Mouse (Mus musculus): ENCODE data around the gene Zfp184. TPM values are rescaled to one million over a fixed set of nuclear protein-coding genes. Genes with fewer than 3 reads are reported as not detected.

The Zfp184 gene
- polyA plus RNA-seq, 1 experiment from 2014 or later: 12.5 TPM

DNA sequence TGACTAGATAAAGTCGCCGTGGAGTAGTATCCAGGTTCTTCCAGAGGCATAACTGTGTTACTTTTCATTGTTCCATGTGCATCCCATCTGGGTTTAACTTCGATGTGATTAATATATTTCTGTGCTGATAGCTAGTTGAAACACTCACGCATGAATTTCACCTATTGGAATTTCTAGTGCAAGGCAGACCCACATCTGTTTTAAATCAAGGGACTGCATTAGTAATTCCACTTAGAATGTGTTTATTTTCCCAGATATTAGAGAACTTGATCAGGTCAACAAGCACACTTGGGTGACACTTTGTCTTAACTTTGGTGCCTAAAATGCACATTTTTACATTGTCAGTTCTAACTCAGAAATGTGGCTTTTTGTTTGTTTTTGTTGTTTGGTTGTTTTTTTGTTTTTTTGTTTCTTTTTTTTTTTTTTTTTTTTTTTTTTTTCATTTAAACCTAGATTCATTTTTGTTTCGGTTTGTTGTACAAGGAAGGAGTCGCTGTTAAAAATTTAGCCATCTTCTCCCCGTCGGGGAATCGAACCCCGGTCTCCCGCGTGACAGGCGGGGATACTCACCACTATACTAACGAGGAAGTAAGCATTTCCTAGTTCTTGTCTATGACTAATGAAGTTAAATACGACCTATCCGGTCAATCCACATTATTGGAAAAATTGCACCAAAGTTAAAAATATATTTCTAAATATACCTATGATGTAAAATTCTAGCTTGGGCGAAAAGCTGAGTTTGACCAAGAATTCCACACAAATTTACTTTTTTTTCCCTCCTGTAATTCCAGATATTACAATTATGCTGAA, 9.7 kb upstream of the Zfp184 start:
- ATAC-seq (ENCODE audit: low read depth): no peak
- H3K4me2 ChIP-seq (ENCODE audit: low read depth, low read length): no peak overlapping the region; the same call in 1 of the 2 replicates

DNA sequence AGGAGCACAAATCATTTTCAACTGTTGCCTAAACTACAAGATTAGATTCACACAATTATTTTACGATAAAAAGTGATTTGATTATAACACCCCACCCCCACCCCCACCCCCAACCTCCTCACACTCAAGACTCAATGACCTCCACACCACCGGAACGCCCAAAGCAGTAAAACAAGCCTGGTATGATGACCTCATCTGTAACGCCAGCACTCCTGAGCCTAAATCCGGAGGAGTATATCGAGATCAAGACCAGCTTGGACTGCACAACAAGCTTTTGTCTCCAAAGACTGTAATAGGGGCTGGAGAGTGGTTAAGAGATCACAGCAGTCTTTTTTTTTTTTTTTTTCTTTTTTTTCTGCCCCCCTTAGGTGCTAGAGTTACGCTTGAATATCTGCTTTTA, 9.1 kb upstream of the Zfp184 start:
- Histone ChIP-seq H3K27me3 (ENCODE audit: control insufficient read depth, insufficient read depth, low read depth, low read length) (no peaks in the 10 kb centered on the region), H3K4me1 (replicated peaks; ENCODE audit: control insufficient read depth, insufficient read depth, low read length) (peaks cover 7% of the 10 kb centered on the region), H3K4me3 (ENCODE audit: low read length) (peak overlapping the region; percentile 23), H3K9ac (ENCODE audit: low read length) (no peak overlapping the region), H3K27ac (ENCODE audit: low read length) (no peak overlapping the region), H3K36me3 (ENCODE audit: control insufficient read depth, insufficient read depth, low read length) (no peaks in the 10 kb centered on the region), H3K4me2 (ENCODE audit: low read depth, low read length) (peak overlapping the region; percentile 38), H3K9me3 (ENCODE audit: control insufficient read depth, low read length) (no peaks in the 10 kb centered on the region)
- WGBS: 7% methylated on average over 7 of the region's 7 CpGs
- ATAC-seq (ENCODE audit: low read depth): no peak

More for the DNA sequence above, 9.7 kb upstream of the Zfp184 start:
- Histone ChIP-seq H3K9me3 (ENCODE audit: control insufficient read depth, low read length) (no peaks in the 10 kb centered on the region), H3K27me3 (ENCODE audit: control insufficient read depth, insufficient read depth, low read depth, low read length) (no peaks in the 10 kb centered on the region), H3K4me1 (replicated peaks; ENCODE audit: control insufficient read depth, insufficient read depth, low read length) (peaks cover 7% of the 10 kb centered on the region), H3K9ac (ENCODE audit: low read length) (no peak overlapping the region), H3K36me3 (ENCODE audit: control insufficient read depth, insufficient read depth, low read length) (no peaks in the 10 kb centered on the region), H3K27ac (ENCODE audit: low read length) (no peak overlapping the region), H3K4me3 (ENCODE audit: low read length) (no peak overlapping the region)
- 12% methylated on average over 17 of the region's 17 CpGs for WGBS

DNA sequence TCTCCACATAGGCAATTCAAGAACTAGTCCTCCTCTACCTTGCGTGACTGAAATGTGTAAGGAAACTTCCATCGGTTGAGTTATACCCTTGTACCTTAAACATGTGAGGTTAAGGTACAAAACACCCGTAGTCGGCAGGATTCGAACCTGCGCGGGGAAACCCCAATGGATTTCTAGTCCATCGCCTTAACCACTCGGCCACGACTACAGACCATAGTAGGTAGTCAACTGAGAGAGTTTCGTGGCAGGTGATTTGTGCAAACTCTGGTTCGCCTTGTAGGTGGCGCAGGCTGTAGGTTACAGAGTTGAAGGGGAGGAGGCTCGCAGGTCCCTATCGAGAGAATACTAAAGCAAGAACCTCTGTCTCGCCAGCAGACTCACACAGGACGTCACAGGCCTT, 7.9 kb upstream of the Zfp184 start:
- ATAC-seq (ENCODE audit: low read depth): 0 out of 2 replicates have a peak, but pooled peaks have one; percentile 13

DNA sequence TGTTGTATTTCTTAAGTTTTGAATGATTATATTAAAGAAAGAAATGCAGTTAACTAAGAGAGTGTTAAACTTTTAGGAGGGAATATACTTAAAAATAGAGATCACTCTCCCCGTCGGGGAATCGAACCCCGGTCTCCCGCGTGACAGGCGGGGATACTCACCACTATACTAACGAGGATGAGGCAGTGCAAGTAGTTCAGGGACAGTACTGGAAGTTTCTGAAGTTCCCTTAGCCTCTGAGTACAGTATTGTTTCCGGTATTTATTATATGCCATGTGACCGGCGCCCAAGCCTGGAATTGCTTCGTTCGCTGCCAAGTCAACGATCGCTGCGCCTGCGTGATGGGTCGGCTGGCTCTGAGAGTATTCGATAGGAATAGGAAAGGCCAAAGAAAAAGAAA, 4.7 kb upstream of the Zfp184 start:
- Histone ChIP-seq H3K27ac (ENCODE audit: low read length) (peak overlapping the region; percentile 71), H3K27me3 (ENCODE audit: control insufficient read depth, insufficient read depth, low read depth, low read length) (no peaks in the 10 kb centered on the region), H3K4me2 (ENCODE audit: low read depth, low read length) (peak overlapping the region; percentile 75), H3K9me3 (ENCODE audit: control insufficient read depth, low read length) (no peaks in the 10 kb centered on the region), H3K36me3 (ENCODE audit: control insufficient read depth, insufficient read depth, low read length) (no peaks in the 10 kb centered on the region), H3K4me3 (ENCODE audit: low read length) (peak overlapping the region; percentile 62), H3K9ac (ENCODE audit: low read length) (peak overlapping the region; percentile 53), H3K4me1 (replicated peaks; ENCODE audit: control insufficient read depth, insufficient read depth, low read length) (peaks cover 2% of the 10 kb centered on the region; the same call in 1 of the 2 replicates)
- WGBS: 0% methylated on average over 19 of the region's 19 CpGs
- peak; percentile 83 for ATAC-seq (ENCODE audit: low read depth)

More for the DNA sequence above, 7.9 kb upstream of the Zfp184 start:
- Histone ChIP-seq H3K9me3 (ENCODE audit: control insufficient read depth, low read length) (no peaks in the 10 kb centered on the region), H3K27ac (ENCODE audit: low read length) (no peak overlapping the region), H3K4me1 (replicated peaks; ENCODE audit: control insufficient read depth, insufficient read depth, low read length) (peaks cover 7% of the 10 kb centered on the region), H3K27me3 (ENCODE audit: control insufficient read depth, insufficient read depth, low read depth, low read length) (no peaks in the 10 kb centered on the region), H3K36me3 (ENCODE audit: control insufficient read depth, insufficient read depth, low read length) (no peaks in the 10 kb centered on the region), H3K4me2 (ENCODE audit: low read depth, low read length) (peak overlapping the region; percentile 43), H3K9ac (ENCODE audit: low read length) (no peak overlapping the region), H3K4me3 (ENCODE audit: low read length) (peak overlapping the region; percentile 27)
- 4% methylated on average over 17 of the region's 17 CpGs for WGBS

DNA sequence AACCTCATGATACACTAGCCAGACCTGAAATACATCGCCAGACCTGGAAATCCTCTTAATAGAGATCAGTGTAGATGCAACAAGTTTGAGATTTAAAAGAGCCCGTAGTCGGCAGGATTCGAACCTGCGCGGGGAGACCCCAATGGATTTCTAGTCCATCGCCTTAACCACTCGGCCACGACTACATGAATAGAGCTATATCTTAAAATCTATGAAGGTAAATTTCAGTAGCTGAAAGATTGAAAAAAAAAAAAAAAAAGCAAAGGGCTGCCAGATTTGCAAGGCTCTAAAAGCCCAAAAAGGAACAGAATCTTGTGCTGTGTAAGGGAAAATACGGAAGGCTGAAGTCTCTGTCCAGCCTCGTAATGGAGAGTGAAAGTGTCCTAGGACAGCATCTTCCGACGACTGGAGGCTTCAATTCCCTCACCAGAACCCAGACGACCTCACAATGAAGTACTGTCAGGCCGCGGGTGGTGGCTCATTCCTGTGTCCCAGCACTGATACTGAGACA, 4.0 kb upstream of the Zfp184 start:
- Histone ChIP-seq H3K27me3 (ENCODE audit: control insufficient read depth, insufficient read depth, low read depth, low read length) (no peaks in the 10 kb centered on the region), H3K4me2 (ENCODE audit: low read depth, low read length) (peak overlapping the region; percentile 75), H3K27ac (ENCODE audit: low read length) (peak overlapping the region; percentile 71), H3K9ac (ENCODE audit: low read length) (peak overlapping the region; percentile 62), H3K36me3 (ENCODE audit: control insufficient read depth, insufficient read depth, low read length) (no peaks in the 10 kb centered on the region), H3K4me1 (replicated peaks; ENCODE audit: control insufficient read depth, insufficient read depth, low read length) (peaks cover 2% of the 10 kb centered on the region; the same call in 1 of the 2 replicates), H3K4me3 (ENCODE audit: low read length) (peak overlapping the region; percentile 62), H3K9me3 (ENCODE audit: control insufficient read depth, low read length) (no peaks in the 10 kb centered on the region)
- peak; percentile 44 for ATAC-seq (ENCODE audit: low read depth)
- 0% methylated on average over 16 of the region's 16 CpGs for WGBS

DNA sequence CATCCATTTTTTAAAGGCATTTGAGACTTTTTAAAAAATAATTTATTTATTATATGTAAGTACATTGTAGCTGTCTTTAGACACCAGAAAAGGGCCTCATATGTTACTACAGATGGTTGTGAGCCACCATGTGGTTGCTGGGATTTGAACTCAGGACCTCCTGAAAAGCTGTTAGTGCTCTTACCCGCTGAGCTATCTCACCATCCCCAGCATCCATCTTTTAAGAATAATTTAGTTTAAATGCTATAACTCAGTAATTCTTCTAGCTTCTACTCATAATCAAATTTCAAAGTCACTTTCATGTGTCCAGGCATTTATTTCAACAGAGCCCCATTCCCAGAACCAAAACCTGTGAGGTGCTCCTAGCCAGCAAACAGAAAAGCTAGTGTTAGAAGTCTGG, 1.2 kb upstream of the Zfp184 start:
- Histone ChIP-seq H3K27me3 (ENCODE audit: control insufficient read depth, insufficient read depth, low read depth, low read length) (no peaks in the 10 kb centered on the region), H3K4me1 (replicated peaks; ENCODE audit: control insufficient read depth, insufficient read depth, low read length) (0 out of 2 replicates have a peak, but pooled peaks cover 3% of the 10 kb centered on the region), H3K9me3 (ENCODE audit: control insufficient read depth, low read length) (no peaks in the 10 kb centered on the region), H3K9ac (ENCODE audit: low read length) (no peak overlapping the region), H3K36me3 (ENCODE audit: control insufficient read depth, insufficient read depth, low read length) (no peaks in the 10 kb centered on the region), H3K4me3 (ENCODE audit: low read length) (no peak overlapping the region), H3K27ac (ENCODE audit: low read length) (no peak overlapping the region), H3K4me2 (ENCODE audit: low read depth, low read length) (no peak overlapping the region)
- 82% methylated on average over 1 of the region's 1 CpGs for WGBS
- ATAC-seq (ENCODE audit: low read depth): no peak

DNA sequence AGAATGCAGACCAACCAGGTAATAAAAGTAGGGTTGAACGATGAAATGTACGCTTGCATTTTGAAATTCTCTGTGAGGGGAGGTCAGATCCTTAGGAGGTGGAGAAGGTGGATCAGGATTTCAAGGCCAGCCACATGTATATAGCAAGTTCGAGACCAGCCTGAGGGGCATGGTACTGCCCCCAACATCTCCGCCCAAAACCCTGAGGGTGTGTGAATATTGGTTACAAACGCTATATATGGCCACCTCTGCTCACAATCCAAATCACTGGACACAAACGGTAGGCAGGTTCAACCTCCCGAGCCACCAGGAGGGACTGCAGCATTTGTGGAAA, 335 bp upstream of the Zfp184 start:
- peak overlapping the region; percentile 84 for H3K9ac ChIP-seq (ENCODE audit: low read length)
- no peaks in the 10 kb centered on the region for H3K27me3 ChIP-seq (ENCODE audit: control insufficient read depth, insufficient read depth, low read depth, low read length)
- peaks cover under 1% of the 10 kb centered on the region; the same call in 1 of the 2 replicates for H3K36me3 ChIP-seq (ENCODE audit: control insufficient read depth, insufficient read depth, low read length)
- ATAC-seq (ENCODE audit: low read depth): no peak; the same call in 1 of the 2 replicates
- peak overlapping the region; percentile 76 for H3K4me3 ChIP-seq (ENCODE audit: low read length)
- H3K9me3 ChIP-seq (ENCODE audit: control insufficient read depth, low read length): no peaks in the 10 kb centered on the region
- H3K27ac ChIP-seq (ENCODE audit: low read length): peak overlapping the region; percentile 83; the same call in 1 of the 2 replicates
- H3K4me1 ChIP-seq (replicated peaks; ENCODE audit: control insufficient read depth, insufficient read depth, low read length): 0 out of 2 replicates have a peak, but pooled peaks cover 3% of the 10 kb centered on the region
- under 1% methylated on average over 7 of the region's 7 CpGs for WGBS
- peak overlapping the region; percentile 83 for H3K4me2 ChIP-seq (ENCODE audit: low read depth, low read length)

DNA sequence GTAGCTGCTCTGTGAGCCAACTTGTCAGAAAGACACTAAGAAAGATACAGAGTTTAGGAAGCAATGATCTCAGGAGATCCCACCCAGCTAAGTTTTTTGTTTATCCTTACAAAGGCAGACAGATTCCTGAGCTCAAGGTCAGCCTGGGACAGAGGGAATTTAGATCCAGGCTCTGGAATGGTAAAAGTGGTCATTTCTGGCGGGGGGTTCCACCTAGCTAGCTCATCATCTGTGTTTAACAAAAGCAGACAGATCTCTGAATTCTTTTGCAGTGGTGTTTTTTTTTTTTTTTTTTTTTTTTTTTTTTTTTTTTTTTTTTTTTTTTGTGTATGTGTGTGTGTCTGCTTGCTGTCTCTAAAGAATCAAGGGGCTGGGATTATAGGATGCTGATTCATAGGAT, 24.4 kb downstream of the Zfp184 start:
- no peaks in the 10 kb centered on the region for H3K36me3 ChIP-seq (ENCODE audit: control insufficient read depth, insufficient read depth, low read length)
- ATAC-seq (ENCODE audit: low read depth): no peak
- WGBS: 44% methylated on average over 1 of the region's 1 CpGs
- H3K4me2 ChIP-seq (ENCODE audit: low read depth, low read length): no peak overlapping the region
- H3K4me3 ChIP-seq (ENCODE audit: low read length): no peak overlapping the region
- no peaks in the 10 kb centered on the region for H3K27me3 ChIP-seq (ENCODE audit: control insufficient read depth, insufficient read depth, low read depth, low read length)
- no peaks in the 10 kb centered on the region for H3K4me1 ChIP-seq (replicated peaks; ENCODE audit: control insufficient read depth, insufficient read depth, low read length)
- no peaks in the 10 kb centered on the region for H3K9me3 ChIP-seq (ENCODE audit: control insufficient read depth, low read length)
- H3K9ac ChIP-seq (ENCODE audit: low read length): no peak overlapping the region
- H3K27ac ChIP-seq (ENCODE audit: low read length): no peak overlapping the region

DNA sequence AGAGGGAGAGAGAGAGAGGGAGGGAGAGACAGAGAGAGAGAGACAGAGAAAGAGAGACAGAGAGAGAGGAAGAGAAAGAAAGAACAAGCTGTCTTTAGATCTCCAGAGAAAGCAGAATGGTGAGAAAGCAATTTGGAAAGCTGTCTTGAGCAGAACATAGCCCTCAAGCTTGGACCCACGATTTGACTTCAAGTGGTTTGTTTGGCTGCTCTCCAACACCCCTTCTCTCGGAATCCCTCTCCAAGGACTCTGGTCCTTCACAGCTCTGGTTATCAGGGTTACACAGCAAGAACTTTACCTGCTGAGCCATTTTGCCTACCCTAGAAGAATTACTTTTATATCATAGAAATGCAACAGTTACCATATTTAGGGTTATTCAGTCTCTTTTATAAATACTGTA, 24.9 kb downstream of the Zfp184 start:
- 16% methylated on average over 2 of the region's 2 CpGs for WGBS
- peak; percentile 45; the same call in 1 of the 2 replicates for ATAC-seq (ENCODE audit: low read depth)
- H3K36me3 ChIP-seq (ENCODE audit: control insufficient read depth, insufficient read depth, low read length): no peaks in the 10 kb centered on the region

More for the DNA sequence above, 24.9 kb downstream of the Zfp184 start:
- Histone ChIP-seq H3K4me3 (ENCODE audit: low read length) (no peak overlapping the region), H3K9me3 (ENCODE audit: control insufficient read depth, low read length) (no peaks in the 10 kb centered on the region), H3K27me3 (ENCODE audit: control insufficient read depth, insufficient read depth, low read depth, low read length) (no peaks in the 10 kb centered on the region), H3K4me2 (ENCODE audit: low read depth, low read length) (no peak overlapping the region), H3K9ac (ENCODE audit: low read length) (no peak overlapping the region), H3K27ac (ENCODE audit: low read length) (no peak overlapping the region), H3K4me1 (replicated peaks; ENCODE audit: control insufficient read depth, insufficient read depth, low read length) (no peaks in the 10 kb centered on the region)
